Mouse (Mus musculus) yolk sac, embryonic 10.5 days (tissue): ENCODE data around the gene Lrrc51.
A peak's percentile ranks its signal among the peaks of the same experiment; 100 is the strongest.
"Not testable (repeated sequence)": the region's sequence is repeated elsewhere in the genome, so short reads cannot be mapped to it uniquely, and the experiment has no call there.

Experiments used
- DNase-seq: peaks from one replicate; pipeline ENCODE4 v3.0.0-alpha.2; 2017; ENCODE audit warnings: low spot score

The Lrrc51 gene

DNA sequence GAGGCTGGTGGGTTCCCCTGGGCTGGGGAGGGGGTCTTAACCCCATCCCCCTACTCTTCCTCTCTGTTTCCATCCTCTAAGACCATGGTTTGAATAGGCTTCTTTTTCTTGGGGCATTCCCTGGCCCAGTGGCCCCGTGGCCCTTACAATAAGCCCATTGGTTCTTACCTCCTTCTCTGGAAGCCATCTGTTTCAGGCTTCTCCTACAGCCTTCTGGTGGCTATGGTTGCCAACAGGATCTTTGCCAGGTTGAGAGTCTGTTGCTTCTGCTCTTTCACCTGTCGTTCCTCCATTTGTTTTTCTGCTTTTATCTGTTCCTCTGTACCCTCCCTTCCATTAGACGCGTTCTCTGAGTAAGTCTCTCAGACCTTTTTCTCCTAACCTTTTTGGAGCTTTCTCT, 3.9 kb upstream of the Lrrc51 start:
- no peak for DNase-seq

DNA sequence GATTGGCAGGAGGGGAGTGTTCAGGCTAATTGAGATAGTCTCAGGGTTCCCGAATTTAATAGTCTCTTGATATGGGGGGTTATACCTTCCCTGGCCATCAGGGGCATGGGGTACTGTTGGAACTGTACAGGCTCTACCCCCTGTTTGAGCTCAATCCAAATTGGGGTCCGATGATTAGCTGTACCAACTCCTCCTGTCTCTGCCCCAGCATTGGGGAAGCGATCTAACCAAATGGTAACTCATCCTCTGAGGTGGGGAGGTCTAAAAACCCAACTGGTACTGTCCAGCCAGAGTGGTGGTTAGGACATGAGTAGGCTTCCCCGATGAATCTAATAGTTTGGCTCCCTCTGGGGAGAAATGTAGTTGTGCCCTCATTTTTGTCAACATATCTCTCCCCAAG, 3.3 kb upstream of the Lrrc51 start:
- no peak for DNase-seq

DNA sequence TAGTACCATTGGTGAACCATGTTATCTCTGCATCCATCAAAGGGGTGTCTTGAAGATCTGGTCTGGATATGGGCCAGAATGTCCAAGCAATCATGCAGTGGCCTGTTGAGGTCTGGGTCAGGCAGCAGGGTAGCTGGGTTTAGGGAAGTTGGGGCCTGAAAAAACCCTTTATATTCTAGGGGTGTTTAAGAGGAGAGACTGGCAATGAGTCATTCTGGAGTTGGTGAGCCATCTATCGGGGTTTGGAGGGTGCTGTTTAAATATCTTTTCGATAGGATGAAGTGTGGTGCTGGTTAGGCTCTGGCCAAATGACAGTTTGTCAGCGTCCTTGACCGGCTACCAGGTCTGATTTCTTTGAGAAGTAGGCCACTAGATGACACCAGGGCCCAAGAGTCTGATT, 2.3 kb upstream of the Lrrc51 start:
- DNase-seq, result no peak

GRCm38 (mm10) chr7:101933300-101933699, 395 bp downstream of the Lrrc51 start:
- DNase-seq, result no peak

- DNase-seq, result no peak
Measured at GRCm38 (mm10) chr7:101932551-101932950, 1.1 kb downstream of the Lrrc51 start.

GRCm38 (mm10) chr7:101928093-101928492, 5.6 kb downstream of the Lrrc51 start:
- DNase-seq, result no peak

DNA sequence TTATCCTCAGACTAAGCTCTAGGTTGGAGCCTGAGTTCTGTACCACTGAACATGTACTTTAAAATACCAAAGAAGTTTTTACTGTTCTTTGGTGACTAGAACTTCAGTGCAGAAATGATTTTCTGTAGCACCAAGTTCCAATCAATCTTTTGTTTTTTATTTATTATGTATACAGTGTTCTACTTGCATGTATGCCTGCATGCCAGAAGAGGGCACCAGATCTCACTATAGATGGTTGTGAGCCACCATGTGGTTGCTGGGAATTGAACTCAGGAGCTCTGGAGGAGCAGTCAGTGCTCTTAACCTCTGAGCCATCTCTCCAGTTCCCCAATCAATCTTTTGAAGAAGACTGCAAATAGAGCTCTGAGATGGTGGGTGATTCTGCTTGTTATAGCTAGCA, 7.8 kb downstream of the Lrrc51 start:
- not testable (repeated sequence) for DNase-seq

- peak; percentile 63 for DNase-seq
Measured at GRCm38 (mm10) chr7:101918071-101918470, 15.6 kb downstream of the Lrrc51 start.

- DNase-seq, result no peak
Measured at GRCm38 (mm10) chr7:101911982-101912381, 21.7 kb downstream of the Lrrc51 start.

DNA sequence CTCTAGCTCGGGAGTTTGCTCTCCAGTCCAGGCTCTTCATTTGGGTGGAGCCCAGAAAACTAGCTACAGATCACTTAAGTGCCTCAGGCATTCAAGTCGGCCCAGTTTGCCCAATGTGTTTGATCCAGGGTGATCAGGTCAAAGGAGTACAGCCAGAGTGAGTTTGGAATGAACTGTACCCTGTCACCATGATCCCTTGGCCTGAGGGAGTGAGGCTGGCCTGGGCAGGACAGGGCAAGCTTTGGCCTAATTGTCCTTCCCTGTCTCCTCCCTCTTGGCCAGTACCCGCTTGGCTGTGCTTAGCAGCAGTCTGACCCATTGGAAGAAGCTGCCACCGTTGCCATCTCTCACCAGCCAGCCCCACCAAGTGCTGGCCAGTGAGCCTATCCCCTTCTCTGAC, 23.6 kb downstream of the Lrrc51 start:
- no peak for DNase-seq

DNA sequence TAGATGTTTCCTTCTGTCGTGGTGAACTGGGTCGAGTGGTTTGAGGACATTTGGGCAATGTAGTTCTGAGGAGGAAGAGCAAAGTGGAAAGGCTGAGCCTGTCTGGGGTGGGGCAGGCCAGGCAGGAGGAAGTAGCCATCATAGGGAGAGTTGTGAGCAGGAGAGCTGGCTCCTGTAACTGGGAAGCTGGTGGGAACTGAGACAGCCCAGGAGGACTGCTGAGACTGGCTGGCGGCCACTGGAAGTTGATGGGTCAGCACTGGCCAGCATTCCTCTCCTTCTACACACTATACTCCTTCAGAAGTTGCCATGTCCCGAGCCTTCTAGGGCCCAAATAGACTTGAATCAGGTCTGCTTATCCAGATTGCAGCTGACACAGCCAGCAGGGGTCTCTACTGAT, 25.3 kb downstream of the Lrrc51 start:
- no peak for DNase-seq

- DNase-seq, result no peak
Measured at GRCm38 (mm10) chr7:101906696-101907095, 27.0 kb downstream of the Lrrc51 start.

DNA sequence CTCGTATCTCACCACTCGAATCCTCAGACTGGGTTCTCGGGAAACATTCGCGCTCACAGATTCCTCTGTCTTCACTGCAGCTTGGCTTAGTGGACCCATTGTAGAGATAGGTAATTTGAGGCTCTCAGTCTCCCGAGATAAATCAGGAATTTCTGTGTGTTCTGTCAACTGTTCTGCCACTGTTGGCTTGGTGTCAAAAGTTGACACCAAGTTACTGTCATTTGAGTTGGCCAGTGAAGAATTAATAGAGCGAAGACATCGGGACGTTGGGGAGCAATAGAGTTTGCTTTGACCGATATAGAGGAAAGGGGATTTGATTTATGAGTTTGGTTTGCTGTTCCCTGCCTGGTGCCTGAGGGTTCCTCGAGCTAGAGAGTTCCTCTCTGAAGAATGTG, 27.4 kb downstream of the Lrrc51 start, which contains the start of gene Tomt:
Gene Tomt (minus strand): TSS at position 73 of the 395 bp plus-strand sequence.
- no peak for DNase-seq

DNA sequence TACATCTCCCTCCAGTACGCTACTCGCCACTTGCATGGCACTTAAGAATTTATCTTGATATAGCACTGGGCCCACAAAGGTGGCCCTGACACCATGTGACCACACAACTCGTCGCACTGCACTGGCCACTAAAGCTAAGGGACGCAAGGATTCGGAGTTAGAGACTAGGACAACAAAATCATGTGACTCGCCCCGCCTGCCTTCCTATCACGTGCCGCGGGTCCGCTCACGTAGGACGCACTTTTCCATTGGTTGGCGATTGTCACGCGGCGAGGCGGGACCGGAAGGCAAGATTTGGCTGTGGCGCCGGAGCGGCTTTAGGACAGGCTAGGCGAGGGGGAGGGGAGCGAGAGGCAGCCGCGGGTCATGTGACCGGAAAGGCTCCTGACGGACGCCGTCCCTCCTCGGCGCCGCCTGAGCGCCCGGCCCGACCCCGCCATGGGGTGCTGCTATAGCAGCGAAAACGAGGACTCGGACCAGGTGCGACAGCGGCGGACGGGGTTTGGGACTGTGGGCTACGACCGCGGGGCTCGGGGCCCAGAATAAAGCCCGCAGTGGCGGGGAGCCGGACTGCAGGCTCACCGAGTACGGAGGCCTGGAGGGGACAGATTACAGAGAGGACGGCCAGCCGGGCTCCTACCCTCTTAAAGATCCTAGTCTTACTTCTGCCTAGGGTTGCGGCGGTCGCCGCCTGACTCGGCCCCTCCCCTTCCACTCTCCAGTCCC, 28.0 kb downstream of the Lrrc51 start, which contains the start of gene Lamtor1:
Gene Lamtor1 (plus strand): TSS at position 344 of the 726 bp plus-strand sequence.
- DNase-seq, result peak; percentile 99

DNA sequence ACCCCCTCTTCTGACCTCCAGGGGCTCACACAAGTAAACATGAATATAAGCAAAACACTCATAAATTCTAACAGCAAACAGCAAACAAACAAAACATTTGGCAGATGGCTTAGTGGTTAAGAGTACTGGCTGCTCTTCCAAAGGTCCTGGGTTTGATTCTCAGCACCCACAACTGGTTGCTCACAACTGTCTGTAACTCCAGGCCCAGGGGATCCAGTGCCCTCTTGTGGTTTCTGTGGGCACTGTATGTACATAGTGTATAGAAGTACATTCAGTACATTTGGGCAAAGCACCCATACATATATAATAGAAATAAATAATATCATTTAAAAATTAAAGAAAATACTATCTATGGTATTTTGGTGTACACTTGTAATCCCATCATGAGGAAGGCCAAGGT, 30.8 kb downstream of the Lrrc51 start:
- DNase-seq, result no peak

DNA sequence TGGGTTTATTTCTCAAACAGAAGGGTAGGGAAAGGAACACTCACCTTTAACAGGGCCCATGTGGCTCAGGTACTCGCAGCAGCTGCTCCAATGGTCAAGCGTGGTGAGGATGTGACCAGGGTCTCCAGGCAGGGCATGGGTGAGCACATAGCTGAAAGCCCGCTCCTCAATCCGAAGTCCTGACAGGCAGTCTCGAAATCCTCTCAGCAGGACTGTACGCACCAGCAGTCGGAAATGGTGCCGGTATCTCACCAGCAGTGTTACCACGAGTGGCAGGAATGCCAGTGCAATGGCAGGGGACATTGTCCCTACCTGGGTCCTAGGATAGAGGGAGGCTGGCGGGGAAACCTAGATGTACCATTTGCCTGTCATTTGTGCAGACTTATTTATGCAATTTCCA, 31.7 kb downstream of the Lrrc51 start:
- DNase-seq, result no peak

- DNase-seq, result no peak
Measured at GRCm38 (mm10) chr7:101900331-101901097, 33.2 kb downstream of the Lrrc51 start.

GRCm38 (mm10) chr7:101896104-101897066, 37.3 kb downstream of the Lrrc51 start:
- DNase-seq, result peak; percentile 98

DNA sequence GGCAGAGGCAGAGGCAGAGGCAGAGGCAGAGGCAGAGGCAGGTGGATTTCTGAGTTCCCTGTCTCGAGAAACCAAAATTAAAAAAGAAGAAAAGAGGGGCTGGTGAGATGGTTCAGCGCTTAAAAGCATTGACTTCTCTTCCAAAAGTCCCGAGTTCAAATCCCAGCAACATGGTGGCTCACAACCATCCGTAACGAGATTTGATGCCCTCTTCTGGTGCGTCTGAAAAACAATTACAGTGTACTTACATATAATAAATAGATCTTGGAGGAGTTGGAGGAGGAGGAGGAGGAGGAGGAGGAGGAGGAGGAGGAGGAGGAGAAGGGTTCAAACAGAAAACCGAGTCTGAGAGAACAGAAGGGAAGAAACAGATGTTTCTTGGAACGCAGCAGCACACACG, 38.0 kb downstream of the Lrrc51 start:
- no peak for DNase-seq

- DNase-seq, result no peak
Measured at GRCm38 (mm10) chr7:101888460-101888859, 45.2 kb downstream of the Lrrc51 start.

DNA sequence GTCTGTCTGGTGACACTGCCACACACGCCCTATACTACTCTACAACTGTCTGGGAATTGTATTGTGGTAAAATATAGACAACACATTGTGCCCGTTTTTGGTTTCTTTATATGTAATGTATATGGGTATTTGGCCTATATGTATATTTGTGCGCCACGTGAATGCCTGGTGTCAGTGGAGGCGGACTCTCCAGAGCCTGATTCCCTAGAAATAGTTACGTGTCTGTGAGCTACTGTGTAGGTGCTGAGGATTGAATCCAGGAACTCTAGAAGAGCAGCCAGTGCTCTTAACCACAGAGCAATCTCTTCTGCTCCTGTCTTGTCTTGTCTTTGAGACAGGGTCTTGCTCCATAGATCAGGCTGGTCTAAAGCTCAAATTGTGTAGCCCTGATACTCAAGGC, 47.4 kb downstream of the Lrrc51 start:
- no peak for DNase-seq

- no peak for DNase-seq
Measured at GRCm38 (mm10) chr7:101884160-101884559, 49.5 kb downstream of the Lrrc51 start.
